Mouse (Mus musculus) embryonic facial prominence, embryonic 13.5 days (tissue): ENCODE data around the gene Zkscan7. TPM values are rescaled to one million over a fixed set of nuclear protein-coding genes. Genes with fewer than 3 reads are reported as not detected.

Experiments
- ATAC-seq: fragments of 200-750 bp; cut with Nextera tagmentation; 2 replicates; pipeline ENCODE4 v1.8.0; 2017; ENCODE audit warnings: low read depth; ENCODE audit not compliant: insufficient number of reproducible peaks, insufficient read depth, low FRiP score, low TSS enrichment
- H3K27ac ChIP-seq: fragments of 300-500 bp; sonication (generic); 2 replicates; pipeline ENCODE4 v1.5.1; 2015; ENCODE audit warnings: moderate library complexity, mild to moderate bottlenecking, inconsistent platforms
- H3K27me3 ChIP-seq: fragments of 300-500 bp; sonication (generic); 2 replicates; pipeline ENCODE4 v1.6.1; 2015; ENCODE audit warnings: mild to moderate bottlenecking, inconsistent platforms
- H3K36me3 ChIP-seq: fragments of 300-500 bp; sonication (generic); 2 replicates; pipeline ENCODE4 v1.6.1; 2015; ENCODE audit warnings: mild to moderate bottlenecking, inconsistent platforms
- H3K4me1 ChIP-seq: fragments of 300-500 bp; sonication (generic); 2 replicates; pipeline ENCODE4 v1.6.1; 2015; ENCODE audit warnings: inconsistent platforms
- H3K4me2 ChIP-seq: fragments of 300-500 bp; sonication (generic); 2 replicates; pipeline ENCODE4 v1.6.1; 2015; ENCODE audit warnings: moderate library complexity, mild to moderate bottlenecking, inconsistent platforms
- H3K4me3 ChIP-seq: fragments of 300-500 bp; sonication (generic); 2 replicates; pipeline ENCODE4 v1.5.1; 2015; ENCODE audit warnings: mild to moderate bottlenecking, inconsistent platforms
- H3K9ac ChIP-seq: fragments of 300-500 bp; sonication (generic); 2 replicates; pipeline ENCODE4 v1.6.1; 2015; ENCODE audit warnings: mild to moderate bottlenecking, inconsistent platforms
- H3K9me3 ChIP-seq: fragments of 300-500 bp; sonication (generic); 2 replicates; pipeline ENCODE4 v1.6.1; 2016; ENCODE audit warnings: inconsistent platforms
- WGBS: fragments of 180-500 bp; shearing (Covaris S2); methylation state at CpG from one replicate; pipeline ENCODE4 v1.1.7; 2015; ENCODE audit warnings: mixed read lengths; 5-methylcytosine and 5-hydroxymethylcytosine counted together
- polyA plus RNA-seq: library from polyadenylated mRNA; unstranded; fragments of >200 nt; fragmentation: Nextera tagmentation; extraction: Ambion mirVana; gene quantifications from 2 replicates; pipeline ENCODE4 v1.2.1, GENCODE M21; 2015

Gene Zkscan7
- polyA plus RNA-seq, 1 experiment from 2014 or later = 5.9 TPM

GRCm38 (mm10) chr9:122856716-122857115 lies 28.8 kb upstream of the Zkscan7 start:
- WGBS = 97% methylated on average over 3 of the region's 3 CpGs
- Histone ChIP-seq H3K36me3 (peaks cover 93% of the 10 kb centered on the region), H3K4me1 (no peaks in the 10 kb centered on the region), H3K4me3 (no peak overlapping the region), H3K27me3 (no peaks in the 10 kb centered on the region), H3K4me2 (no peak overlapping the region), H3K27ac (no peak overlapping the region), H3K9ac (no peak overlapping the region), H3K9me3 (0 out of 2 replicates have a peak, but pooled peaks cover 11% of the 10 kb centered on the region)
- no peak for ATAC-seq

- Histone ChIP-seq H3K27me3 (no peaks in the 10 kb centered on the region), H3K4me2 (no peak overlapping the region), H3K27ac (no peak overlapping the region), H3K9ac (no peak overlapping the region), H3K4me3 (no peak overlapping the region), H3K36me3 (peaks cover 65% of the 10 kb centered on the region), H3K4me1 (peaks cover 15% of the 10 kb centered on the region), H3K9me3 (0 out of 2 replicates have a peak, but pooled peaks cover 11% of the 10 kb centered on the region)
- no peak for ATAC-seq
Measured at GRCm38 (mm10) chr9:122860752-122861151, 24.7 kb upstream of the Zkscan7 start.

GRCm38 (mm10) chr9:122863731-122864130 lies 21.8 kb upstream of the Zkscan7 start:
- peaks cover 15% of the 10 kb centered on the region for H3K9me3 ChIP-seq
- H3K27me3 ChIP-seq = no peaks in the 10 kb centered on the region
- H3K9ac ChIP-seq = 0 out of 2 replicates have a peak overlapping the region, but pooled peaks have one; percentile 27
- H3K4me1 ChIP-seq = peaks cover 19% of the 10 kb centered on the region
- peaks cover 38% of the 10 kb centered on the region for H3K36me3 ChIP-seq
- H3K4me3 ChIP-seq = no peak overlapping the region
- no peak for ATAC-seq
- 82% methylated on average over 2 of the region's 2 CpGs for WGBS
- no peak overlapping the region; the same call in 1 of the 2 replicates for H3K4me2 ChIP-seq
- H3K27ac ChIP-seq = no peak overlapping the region

- peaks cover 19% of the 10 kb centered on the region for H3K4me1 ChIP-seq
- no peak for ATAC-seq
- H3K27me3 ChIP-seq = no peaks in the 10 kb centered on the region
- peak overlapping the region; percentile 90 for H3K4me3 ChIP-seq
- peak overlapping the region; percentile 95 for H3K9ac ChIP-seq
- 70% methylated on average over 3 of the region's 3 CpGs for WGBS
- H3K27ac ChIP-seq = no peak overlapping the region
- peaks cover 11% of the 10 kb centered on the region for H3K9me3 ChIP-seq
- peak overlapping the region; percentile 72 for H3K4me2 ChIP-seq
- peaks cover 27% of the 10 kb centered on the region for H3K36me3 ChIP-seq
Measured at GRCm38 (mm10) chr9:122864848-122865247, 20.6 kb upstream of the Zkscan7 start.

GRCm38 (mm10) chr9:122865697-122866166 lies 19.8 kb upstream of the Zkscan7 start, which contains the start of gene Zfp445:
Gene Zfp445, minus strand, starts transcription at chr9:122866006.
- peak within 1 kb of the TSS; percentile 79 for H3K27ac ChIP-seq
- under 1% methylated on average over 34 of the region's 34 CpGs for WGBS
- peaks cover 19% of the 10 kb centered on the region for H3K4me1 ChIP-seq
- peak within 1 kb of the TSS; percentile 95 for H3K9ac ChIP-seq
- peaks cover 18% of the 10 kb centered on the region for H3K36me3 ChIP-seq
- H3K4me2 ChIP-seq = peak within 1 kb of the TSS; percentile 72
- H3K4me3 ChIP-seq = peak within 1 kb of the TSS; percentile 90
- ATAC-seq = peak; percentile 78; the same call in 1 of the 2 replicates
- H3K9me3 ChIP-seq = peaks cover 8% of the 10 kb centered on the region
- no peaks in the 10 kb centered on the region for H3K27me3 ChIP-seq

GRCm38 (mm10) chr9:122866192-122866591 lies 19.3 kb upstream of the Zkscan7 start:
- Histone ChIP-seq H3K27me3 (no peaks in the 10 kb centered on the region), H3K27ac (no peak overlapping the region), H3K36me3 (peaks cover 14% of the 10 kb centered on the region), H3K4me3 (peak overlapping the region; percentile 90), H3K9me3 (peaks cover 8% of the 10 kb centered on the region), H3K4me1 (peaks cover 19% of the 10 kb centered on the region), H3K9ac (peak overlapping the region; percentile 95; the same call in 1 of the 2 replicates), H3K4me2 (peak overlapping the region; percentile 72)
- 0 out of 2 replicates have a peak, but pooled peaks have one; percentile 37 for ATAC-seq
- 83% methylated on average over 4 of the region's 4 CpGs for WGBS

- H3K4me2 ChIP-seq = no peak overlapping the region
- no peak for ATAC-seq
- no peak overlapping the region for H3K27ac ChIP-seq
- no peaks in the 10 kb centered on the region for H3K36me3 ChIP-seq
- no peak overlapping the region for H3K4me3 ChIP-seq
- no peaks in the 10 kb centered on the region for H3K9me3 ChIP-seq
- no peaks in the 10 kb centered on the region for H3K27me3 ChIP-seq
- no peaks in the 10 kb centered on the region for H3K4me1 ChIP-seq
- H3K9ac ChIP-seq = no peak overlapping the region
- 86% methylated on average over 4 of the region's 4 CpGs for WGBS
Measured at GRCm38 (mm10) chr9:122872595-122872994, 12.9 kb upstream of the Zkscan7 start.

- WGBS = 67% methylated on average over 1 of the region's 1 CpGs
- H3K27ac ChIP-seq = no peak overlapping the region
- H3K36me3 ChIP-seq = no peaks in the 10 kb centered on the region
- H3K4me2 ChIP-seq = no peak overlapping the region
- no peak overlapping the region for H3K9ac ChIP-seq
- no peak overlapping the region for H3K4me3 ChIP-seq
- H3K9me3 ChIP-seq = no peaks in the 10 kb centered on the region
- H3K4me1 ChIP-seq = no peaks in the 10 kb centered on the region
- no peaks in the 10 kb centered on the region for H3K27me3 ChIP-seq
- no peak for ATAC-seq
Measured at GRCm38 (mm10) chr9:122874653-122875052, 10.8 kb upstream of the Zkscan7 start.

- WGBS = 94% methylated on average over 2 of the region's 2 CpGs
Measured at GRCm38 (mm10) chr9:122875145-122875544, 10.3 kb upstream of the Zkscan7 start.

GRCm38 (mm10) chr9:122886372-122887179 lies 1.1 kb downstream of the Zkscan7 start:
- Histone ChIP-seq H3K27ac (peak overlapping the region; percentile 68), H3K4me3 (peak overlapping the region; percentile 80), H3K9me3 (no peaks in the 10 kb centered on the region), H3K4me1 (peaks cover 5% of the 10 kb centered on the region), H3K27me3 (no peaks in the 10 kb centered on the region), H3K4me2 (peak overlapping the region; percentile 81), H3K36me3 (peaks cover 13% of the 10 kb centered on the region), H3K9ac (peak overlapping the region; percentile 89)
- WGBS = 6% methylated on average over 54 of the region's 54 CpGs
- peak; percentile 43; the same call in 1 of the 2 replicates for ATAC-seq

More at GRCm38 (mm10) chr9:122875145-122875544, 10.3 kb upstream of the Zkscan7 start:
- Histone ChIP-seq H3K4me3 (no peak overlapping the region), H3K27me3 (no peaks in the 10 kb centered on the region), H3K4me2 (no peak overlapping the region), H3K9me3 (no peaks in the 10 kb centered on the region), H3K27ac (no peak overlapping the region), H3K4me1 (no peaks in the 10 kb centered on the region), H3K9ac (no peak overlapping the region), H3K36me3 (no peaks in the 10 kb centered on the region)
- no peak for ATAC-seq

- WGBS = 92% methylated on average over 2 of the region's 2 CpGs
- no peak overlapping the region for H3K9ac ChIP-seq
- peaks cover 12% of the 10 kb centered on the region for H3K36me3 ChIP-seq
- H3K4me1 ChIP-seq = peaks cover 7% of the 10 kb centered on the region
- H3K27me3 ChIP-seq = no peaks in the 10 kb centered on the region
- H3K9me3 ChIP-seq = no peaks in the 10 kb centered on the region
- no peak overlapping the region for H3K4me2 ChIP-seq
- H3K4me3 ChIP-seq = no peak overlapping the region
- no peak for ATAC-seq
- no peak overlapping the region for H3K27ac ChIP-seq
Measured at GRCm38 (mm10) chr9:122901047-122901446, 15.6 kb downstream of the Zkscan7 start.
